Mouse (Mus musculus) olfactory bulb, adult 2 months (tissue): ENCODE measurements around the gene Gclm.
"Not testable (repeated sequence)": the region's sequence is repeated elsewhere in the genome, so short reads cannot be mapped to it uniquely, and the experiment has no call there.

Experiments
- CTCF ChIP-seq: fragments of 200-500 bp; IDR thresholded peaks from 2 replicates; pipeline ENCODE4 v1.5.1; 2012; ENCODE audit warnings: low read depth, mild to moderate bottlenecking, low read length, moderate library complexity; ENCODE audit not compliant: insufficient read depth
- POLR2A ChIP-seq: fragments of 200-500 bp; IDR thresholded peaks from 2 replicates; pipeline ENCODE4 v1.6.1; 2012; ENCODE audit warnings: mild to moderate bottlenecking, low read depth, low read length, moderate library complexity; ENCODE audit not compliant: insufficient read depth

DNA sequence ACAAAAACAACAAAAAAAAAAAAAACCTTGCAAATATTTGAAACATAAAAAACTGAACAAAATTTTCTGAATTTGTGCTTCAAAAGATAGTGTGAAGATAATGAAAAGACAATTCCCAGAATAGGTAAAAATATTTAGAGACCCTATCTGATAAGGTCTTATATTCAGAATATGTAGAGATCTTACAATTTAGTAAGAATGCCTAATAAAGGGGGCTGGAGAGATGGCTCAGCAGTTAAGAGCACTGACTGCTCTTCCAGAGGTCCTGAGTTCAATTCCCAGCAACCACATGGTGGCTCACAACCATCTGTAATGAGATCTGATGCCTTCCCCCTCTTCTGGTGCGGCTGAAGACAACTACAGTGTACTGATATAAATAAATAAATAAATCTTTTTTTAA lies 27.2 kb downstream of the Gclm start:
- TF ChIP-seq POLR2A, CTCF: not testable (repeated sequence)
